In the genomic region with DNA sequence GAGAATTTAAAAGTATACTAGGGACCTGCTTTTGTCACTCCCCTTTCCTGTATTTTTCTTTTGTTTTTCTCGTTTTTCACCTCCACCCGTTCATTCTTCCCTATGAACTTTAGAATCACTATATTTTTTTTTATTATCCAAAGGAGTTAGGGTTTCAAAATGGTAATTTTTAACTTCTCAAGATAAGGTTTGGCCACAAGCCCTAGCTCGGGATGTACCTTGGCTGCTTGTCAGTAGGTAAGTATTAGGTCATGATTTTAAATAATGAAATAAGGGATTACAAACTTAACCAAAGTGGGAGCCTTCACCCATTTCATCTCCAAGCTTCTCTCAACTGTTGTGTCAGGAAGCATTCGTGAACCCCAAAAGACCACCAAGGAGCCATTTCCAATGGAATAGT, we compare ENCODE assay signal across 17 mouse cellular contexts. TPM values are rescaled to one million over a fixed set of nuclear protein-coding genes. Genes with fewer than 3 reads are reported as not detected.
"Had no signal": no experiment of that assay in that cellular context is flagged by ENCODE, and none has a peak within 500 bp of the region (broad histone marks: within the 10 kb centered on the region; RNA-seq: fewer than 3 reads in every experiment).

No protein-coding gene starts in this region.

- H3K4me1 ChIP-seq: neural tube, embryonic 13.5 days; neural tube, embryonic 15.5 days; stomach, embryonic 15.5 days had no signal

- H3K36me3 ChIP-seq: neural tube, embryonic 13.5 days; neural tube, embryonic 15.5 days; stomach, embryonic 15.5 days had no signal

- H3K4me3 ChIP-seq: neural tube, embryonic 13.5 days; neural tube, embryonic 15.5 days; stomach, embryonic 15.5 days had no signal

- H3K9me3 ChIP-seq: neural tube, embryonic 13.5 days; neural tube, embryonic 15.5 days; stomach, embryonic 15.5 days had no signal

- H3K9ac ChIP-seq: neural tube, embryonic 13.5 days; neural tube, embryonic 15.5 days; stomach, embryonic 15.5 days had no signal

- DNase-seq: retina, postnatal 1 day; right cerebral cortex, adult 18-20 months; right cerebral cortex, postnatal 14 days; right cerebral cortex, postnatal 25 days; right cerebral cortex, postnatal 4 days; spleen, adult 18-20 months; thymus, adult 18-20 months; thymus, adult 2 months; thymus, postnatal 14 days; thymus, postnatal 25 days; thymus, postnatal 36 days; thymus, postnatal 4 days had no signal

- H3K27me3 ChIP-seq: neural tube, embryonic 13.5 days; neural tube, embryonic 15.5 days; stomach, embryonic 15.5 days had no signal

- H3K27ac ChIP-seq: neural tube, embryonic 13.5 days; neural tube, embryonic 15.5 days; stomach, embryonic 15.5 days; stomach, postnatal 0 days had no signal

- H3K4me2 ChIP-seq: neural tube, embryonic 13.5 days; neural tube, embryonic 15.5 days; stomach, embryonic 15.5 days had no signal

RNA-seq across cellular contexts. Expression of a gene that starts 23.9 kb away (rescaled TPM):
- total RNA-seq: neutrophil, adult 5-6 weeks had no signal
